Mouse (Mus musculus) stomach, postnatal 0 days (tissue): ENCODE data around the gene Dpp10. TPM values are rescaled to one million over a fixed set of nuclear protein-coding genes. Genes with fewer than 3 reads are reported as not detected.

Source experiments
- ATAC-seq: fragments of 200-750 bp; cut with Nextera tagmentation; 2 replicates; pipeline ENCODE4 v1.8.0; 2017; ENCODE audit not compliant: low FRiP score, low TSS enrichment
- DNase-seq: peaks from one replicate; pipeline ENCODE4 v3.0.0-alpha.2; 2016; ENCODE audit warnings: low spot score
- H3K27ac ChIP-seq: fragments of 300-500 bp; sonication (generic); replicated peaks from 2 replicates; pipeline ENCODE4 v1.5.1; 2014; ENCODE audit warnings: mild to moderate bottlenecking, control low read depth
- H3K27me3 ChIP-seq: fragments of 300-500 bp; sonication (generic); 2 replicates; pipeline ENCODE4 v1.6.1; 2014; ENCODE audit warnings: low read length; ENCODE audit not compliant: control insufficient read depth, insufficient read depth
- H3K36me3 ChIP-seq: fragments of 300-500 bp; sonication (generic); 2 replicates; pipeline ENCODE4 v1.6.1; 2014; ENCODE audit warnings: low read length, mixed read lengths; ENCODE audit not compliant: control insufficient read depth, insufficient read depth
- H3K4me1 ChIP-seq: fragments of 300-500 bp; sonication (generic); replicated peaks from 2 replicates; pipeline ENCODE4 v1.6.1; 2014; ENCODE audit warnings: antibody characterized with exemption; ENCODE audit not compliant: control insufficient read depth, insufficient read depth
- H3K4me2 ChIP-seq: fragments of 300-500 bp; sonication (generic); replicated peaks from 2 replicates; pipeline ENCODE4 v1.6.1; 2014; ENCODE audit warnings: low read depth, mild to moderate bottlenecking, control low read depth, moderate library complexity
- H3K4me3 ChIP-seq: fragments of 300-500 bp; sonication (generic); 2 replicates; pipeline ENCODE4 v1.5.1; 2014; ENCODE audit warnings: low read depth, low read length, control low read depth
- H3K9ac ChIP-seq: fragments of 300-500 bp; sonication (generic); 2 replicates; pipeline ENCODE4 v1.6.1; 2014; ENCODE audit warnings: mild to moderate bottlenecking, low read length, control low read depth, mixed read lengths
- H3K9me3 ChIP-seq: fragments of 300-500 bp; sonication (generic); 2 replicates; pipeline ENCODE4 v1.6.1; 2016; ENCODE audit warnings: low read length; ENCODE audit not compliant: control insufficient read depth
- CTCF ChIP-seq: IDR thresholded peaks from 2 replicates; pipeline ENCODE4 v1.5.1; 2016; ENCODE audit warnings: antibody characterized with exemption, low read depth, mild to moderate bottlenecking, moderate library complexity
- EP300 ChIP-seq: optimal IDR thresholded peaks from 2 replicates; pipeline ENCODE3; 2016; ENCODE audit warnings: antibody characterized with exemption
- WGBS: fragments of 180-500 bp; shearing (Covaris S2); extraction: QIAGEN DNeasy Blood & Tissue Kit; methylation state at CpG from one replicate; pipeline ENCODE4 v1.1.7; 2014; 5-methylcytosine and 5-hydroxymethylcytosine counted together
- polyA plus RNA-seq: library from polyadenylated mRNA; unstranded; fragments of >200 nt; fragmentation: Nextera tagmentation; extraction: Ambion mirVana; gene quantifications from 2 replicates; pipeline ENCODE4 v1.2.1, GENCODE M21; 2015

Gene Dpp10
- 0.58 and 0.75 TPM in 2 replicates for polyA plus RNA-seq

GRCm38 (mm10) chr1:124044925-124045640 is at the start of gene Dpp10:
TSS of gene Dpp10 (minus strand) at chr1:124045559.
- ATAC-seq (no peak; the same call in 1 of the 2 replicates), DNase-seq (peak; percentile 13)
- Histone ChIP-seq H3K9ac (peak within 1 kb of the TSS; percentile 45), H3K36me3 (no peaks in the 10 kb centered on the region), H3K4me3 (peak within 1 kb of the TSS; percentile 39), H3K27me3 (0 out of 2 replicates have a peak, but pooled peaks cover 3% of the 10 kb centered on the region), H3K4me2 (peak within 1 kb of the TSS; percentile 63), H3K9me3 (no peaks in the 10 kb centered on the region), H3K4me1 (no peaks in the 10 kb centered on the region), H3K27ac (no peak within 1 kb of the TSS)
- no peak for TF ChIP-seq CTCF
- no peak for TF ChIP-seq EP300
- 2% methylated on average over 30 of the region's 38 CpGs for WGBS

GRCm38 (mm10) chr1:124048544-124048943 is 3.2 kb upstream of the Dpp10 start:
- DNase-seq (no peak), ATAC-seq (no peak)
- no peaks in the 10 kb centered on the region for H3K4me1 ChIP-seq
- no peaks in the 10 kb centered on the region for H3K36me3 ChIP-seq
- TF ChIP-seq CTCF, result no peak
- TF ChIP-seq EP300, result no peak
- no peaks in the 10 kb centered on the region for H3K9me3 ChIP-seq
- H3K27me3 ChIP-seq, result 0 out of 2 replicates have a peak, but pooled peaks cover 3% of the 10 kb centered on the region
- no peak overlapping the region for H3K9ac ChIP-seq
- H3K27ac ChIP-seq, result no peak overlapping the region
- H3K4me3 ChIP-seq, result no peak overlapping the region
- no peak overlapping the region for H3K4me2 ChIP-seq
- WGBS, result 87% methylated on average over 1 of the region's 1 CpGs

- ATAC-seq, result peak; percentile 35; the same call in 1 of the 2 replicates
- Histone ChIP-seq H3K36me3 (no peaks in the 10 kb centered on the region), H3K27ac (no peak overlapping the region), H3K9me3 (no peaks in the 10 kb centered on the region), H3K4me2 (peak overlapping the region; percentile 63), H3K9ac (peak overlapping the region; percentile 45), H3K27me3 (0 out of 2 replicates have a peak, but pooled peaks cover 3% of the 10 kb centered on the region), H3K4me1 (no peaks in the 10 kb centered on the region), H3K4me3 (peak overlapping the region; percentile 39)
- peak; percentile 17 for DNase-seq
- TF ChIP-seq CTCF, result no peak
- TF ChIP-seq EP300, result no peak
- 0% methylated on average over 27 of the region's 44 CpGs for WGBS
Observed at GRCm38 (mm10) chr1:124045761-124046300, 472 bp upstream of the Dpp10 start.

- ATAC-seq, result no peak
- H3K9ac ChIP-seq, result no peak overlapping the region
- 0 out of 2 replicates have a peak, but pooled peaks cover 3% of the 10 kb centered on the region for H3K27me3 ChIP-seq
- 21% methylated on average over 12 of the region's 12 CpGs for WGBS
- no peak for TF ChIP-seq EP300
- no peak for TF ChIP-seq CTCF
- DNase-seq, result no peak
- no peak overlapping the region for H3K4me3 ChIP-seq
- H3K27ac ChIP-seq, result no peak overlapping the region
- no peaks in the 10 kb centered on the region for H3K4me1 ChIP-seq
- H3K36me3 ChIP-seq, result no peaks in the 10 kb centered on the region
- H3K9me3 ChIP-seq, result no peaks in the 10 kb centered on the region
- H3K4me2 ChIP-seq, result no peak overlapping the region
Observed at GRCm38 (mm10) chr1:124044161-124044560, 1.2 kb downstream of the Dpp10 start.

GRCm38 (mm10) chr1:124043421-124043820 is 1.9 kb downstream of the Dpp10 start:
- TF ChIP-seq EP300, result no peak
- no peak for TF ChIP-seq CTCF
- ATAC-seq (no peak), DNase-seq (no peak)
- Histone ChIP-seq H3K4me3 (no peak overlapping the region), H3K36me3 (no peaks in the 10 kb centered on the region), H3K4me1 (no peaks in the 10 kb centered on the region), H3K27me3 (0 out of 2 replicates have a peak, but pooled peaks cover 3% of the 10 kb centered on the region), H3K9ac (no peak overlapping the region), H3K27ac (no peak overlapping the region), H3K9me3 (no peaks in the 10 kb centered on the region), H3K4me2 (no peak overlapping the region)
- 51% methylated on average over 6 of the region's 6 CpGs for WGBS

- no peaks in the 10 kb centered on the region for H3K9me3 ChIP-seq
Observed at GRCm38 (mm10) chr1:124041559-124041958, 3.8 kb downstream of the Dpp10 start.

More at GRCm38 (mm10) chr1:124041559-124041958, 3.8 kb downstream of the Dpp10 start:
- DNase-seq (no peak), ATAC-seq (no peak)
- no peaks in the 10 kb centered on the region for H3K4me1 ChIP-seq
- H3K27ac ChIP-seq, result no peak overlapping the region
- WGBS, result 3% methylated on average over 3 of the region's 3 CpGs
- H3K27me3 ChIP-seq, result 0 out of 2 replicates have a peak, but pooled peaks cover 3% of the 10 kb centered on the region
- H3K4me2 ChIP-seq, result no peak overlapping the region
- H3K36me3 ChIP-seq, result no peaks in the 10 kb centered on the region
- H3K4me3 ChIP-seq, result no peak overlapping the region
- TF ChIP-seq EP300, result no peak
- TF ChIP-seq CTCF, result peak; percentile 80
- no peak overlapping the region for H3K9ac ChIP-seq
